Mouse (Mus musculus) frontal cortex, postnatal 10 days (tissue): Measurements from ENCODE around the gene Asna1.

Experiments
- DNase-seq, 2 experiments: peaks; one replicate each; pipeline ENCODE4 v3.0.0; 2022; ENCODE audit warnings: low spot score in 2 of 2, mixed read lengths in 1 of 2

The Asna1 gene

DNA sequence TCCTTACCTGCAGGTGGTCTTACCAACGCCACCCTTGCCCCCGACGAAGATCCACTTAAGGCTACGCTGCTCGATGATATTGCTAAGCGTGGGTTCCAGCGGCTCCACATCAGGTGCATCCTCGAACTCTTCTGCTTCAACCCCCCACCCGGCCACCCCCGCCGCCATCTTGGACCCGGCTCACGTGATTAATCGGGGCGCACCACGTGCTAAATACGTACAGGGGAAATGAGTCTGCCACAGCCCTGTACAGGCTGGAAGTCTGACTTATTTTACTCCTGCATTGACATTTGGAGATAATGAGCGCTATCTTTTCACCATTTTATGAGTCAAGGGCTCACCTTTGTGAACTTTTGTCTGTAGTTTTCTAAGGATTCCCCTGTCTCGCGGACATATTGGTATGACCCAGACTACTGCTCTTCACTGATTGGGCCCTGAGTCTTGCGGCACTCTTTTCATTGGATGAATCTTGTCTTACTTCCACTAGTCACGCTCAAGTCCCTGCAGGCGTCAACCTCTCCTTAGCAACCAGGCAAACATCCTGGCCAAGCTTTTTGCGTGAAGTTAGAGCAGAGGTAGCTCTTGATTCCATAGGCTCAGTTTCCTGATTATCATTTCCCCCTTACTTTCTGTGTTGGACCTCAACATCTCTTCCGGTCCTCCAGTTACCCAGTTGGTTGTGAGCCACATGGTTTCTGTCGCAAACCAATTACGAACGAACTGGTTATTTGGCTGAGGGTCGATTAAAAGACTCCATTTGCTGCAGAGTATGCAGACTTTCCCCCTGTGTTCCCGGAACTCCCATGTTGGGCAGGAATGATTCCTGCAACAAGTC, at the start of gene Asna1:
Gene Asna1 (minus strand): TSS at position 184 of the 835 bp plus-strand sequence.
- DNase-seq: peak; percentile 78 to 81

DNA sequence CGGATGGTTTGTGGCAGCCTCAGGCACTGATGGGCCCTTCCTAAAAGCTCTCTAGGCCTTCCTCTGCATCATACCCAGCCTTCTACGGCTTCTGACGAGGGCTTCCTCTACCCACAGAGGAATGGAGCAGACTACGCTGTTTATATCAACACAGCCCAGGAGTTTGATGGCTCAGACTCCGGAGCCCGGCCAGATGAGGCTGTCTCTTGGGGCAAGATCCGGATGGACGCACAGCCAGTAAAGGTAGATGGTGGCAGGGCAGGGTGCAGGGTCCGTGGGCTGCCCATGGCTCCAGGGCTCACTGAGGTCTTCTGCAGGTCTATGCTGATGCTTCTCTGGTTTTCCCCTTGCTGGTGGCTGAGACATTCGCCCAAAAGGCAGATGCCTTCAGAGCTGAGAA, 49.5 kb upstream of the Asna1 start:
- DNase-seq: no peak

DNA sequence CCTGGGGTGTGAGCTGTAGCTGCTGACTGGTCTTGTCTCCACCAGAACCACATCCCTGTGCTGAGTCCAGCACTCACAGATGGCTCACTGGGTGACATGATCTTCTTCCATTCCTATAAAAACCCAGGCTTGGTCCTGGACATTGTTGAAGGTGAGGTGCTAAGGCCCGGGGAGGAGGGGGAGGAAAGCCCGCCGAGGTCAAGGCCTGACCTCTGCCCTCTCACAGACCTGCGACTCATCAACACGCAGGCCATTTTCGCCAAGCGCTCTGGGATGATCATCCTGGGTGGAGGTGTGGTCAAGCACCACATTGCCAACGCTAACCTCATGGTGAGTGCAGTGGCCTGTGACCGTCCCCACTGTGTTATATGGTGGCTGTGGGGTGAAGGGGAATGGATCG, 49.1 kb upstream of the Asna1 start:
- DNase-seq: no peak

DNA sequence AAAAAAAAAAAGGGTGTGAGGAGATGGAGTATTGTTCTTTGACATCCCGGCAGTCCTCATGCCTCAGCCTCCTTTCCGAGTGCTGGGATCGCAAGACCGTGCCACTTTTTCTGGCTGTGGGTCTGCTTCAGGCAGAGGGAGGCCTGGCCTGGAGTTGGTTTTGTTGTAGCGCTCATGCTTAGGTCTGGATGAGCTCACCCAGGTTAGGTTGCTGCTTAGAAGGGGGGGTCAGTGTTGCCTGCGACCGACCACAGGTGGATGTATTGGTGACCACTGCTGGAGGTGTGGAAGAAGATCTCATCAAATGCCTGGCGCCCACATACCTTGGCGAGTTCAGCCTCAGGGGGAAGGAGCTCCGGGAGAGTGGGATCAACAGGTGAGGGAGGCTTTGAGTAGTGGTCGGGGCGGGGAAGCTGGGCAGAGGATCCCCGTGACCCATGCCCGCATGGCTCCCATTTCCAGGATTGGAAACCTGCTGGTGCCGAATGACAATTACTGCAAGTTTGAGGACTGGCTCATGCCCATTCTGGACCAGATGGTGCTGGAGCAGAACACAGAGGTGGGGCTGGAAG, 48.0 kb upstream of the Asna1 start:
- DNase-seq: no peak

GRCm38 (mm10) chr8:85072364-85072929, 47.4 kb upstream of the Asna1 start:
- no peak for DNase-seq

DNA sequence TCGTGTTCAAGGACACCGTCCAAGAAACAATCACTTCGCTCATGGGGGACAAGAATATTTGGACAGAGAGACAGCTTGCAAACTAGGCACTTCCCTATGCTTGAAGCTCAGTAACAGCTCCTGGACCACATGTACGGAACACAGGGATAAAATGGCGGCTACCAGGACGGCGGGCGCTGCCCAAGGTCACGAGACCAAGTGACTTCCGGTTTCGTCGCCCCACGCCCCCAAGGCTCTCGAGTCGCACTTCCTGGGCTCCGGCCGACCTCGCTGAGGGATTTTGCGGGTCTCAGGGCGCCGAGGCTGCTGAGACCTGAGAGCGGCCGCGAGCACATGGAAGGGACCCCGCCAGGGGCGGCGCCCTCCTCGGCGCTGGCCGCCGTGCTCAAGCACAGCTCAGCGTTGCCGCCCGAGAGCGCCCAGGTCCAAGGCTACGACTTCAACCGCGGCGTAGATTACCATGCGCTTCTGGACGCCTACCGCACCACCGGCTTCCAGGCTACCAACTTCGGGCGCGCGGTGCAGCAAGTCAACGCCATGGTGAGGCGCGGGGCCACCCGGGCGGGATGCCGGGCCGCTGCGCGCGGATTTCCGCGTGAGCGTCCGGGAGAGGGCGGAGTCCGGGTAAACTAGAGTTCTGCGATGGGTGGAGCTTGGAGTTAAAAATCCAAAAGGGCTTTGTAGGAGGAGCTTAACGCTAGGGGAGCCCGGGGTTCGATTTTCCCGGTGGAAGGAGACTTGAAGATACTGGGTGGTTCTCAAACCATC, 46.6 kb upstream of the Asna1 start, which contains the start of gene Dhps:
Gene Dhps (plus strand): TSS at position 244 of the 768 bp plus-strand sequence.
- DNase-seq: peak; percentile 88 to 91

DNA sequence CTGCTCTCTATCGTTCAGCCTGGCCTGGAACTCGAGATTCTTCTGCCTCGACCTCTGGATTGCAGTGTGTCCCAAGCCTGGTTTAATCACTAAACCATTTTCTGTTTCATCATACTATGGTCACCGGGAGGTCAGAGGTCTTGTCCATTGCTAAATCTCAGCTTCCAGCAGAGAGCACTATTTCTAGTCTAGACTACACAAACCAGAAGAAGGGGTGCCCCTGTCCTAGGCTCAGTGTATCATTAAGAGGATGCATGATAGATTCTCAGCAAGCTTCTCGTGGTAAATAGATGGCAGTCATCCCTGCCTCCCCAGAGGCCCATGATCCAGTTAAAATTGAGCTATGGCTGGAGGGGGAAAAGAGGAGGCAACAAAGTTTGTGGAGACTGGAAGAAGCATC, 46.0 kb upstream of the Asna1 start:
- no peak for DNase-seq

DNA sequence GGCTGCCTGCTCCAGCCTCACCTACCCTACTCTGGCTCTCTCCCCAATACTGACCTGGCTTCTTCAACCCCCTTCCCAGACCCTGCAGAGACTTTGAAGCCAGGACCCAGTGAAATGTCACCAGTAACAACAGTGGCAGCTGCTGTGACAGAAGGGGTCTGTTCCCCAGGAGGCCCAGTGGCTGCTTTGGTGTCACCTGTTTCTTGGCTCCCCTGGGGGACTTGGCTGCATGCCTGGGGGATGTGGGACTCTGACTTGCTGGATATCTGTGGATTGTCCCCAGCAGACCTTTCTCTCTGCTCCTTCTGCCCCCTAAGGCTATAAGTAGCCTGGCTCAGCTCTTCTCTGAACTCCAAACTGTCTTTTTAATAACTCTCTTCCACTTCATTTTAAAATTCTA, 42.9 kb upstream of the Asna1 start, which contains the start of gene Gm5741:
Gene Gm5741 (minus strand): TSS at position 1 of the 400 bp plus-strand sequence.
- DNase-seq: no peak

- DNase-seq: no peak
Measured at GRCm38 (mm10) chr8:85067155-85067554, 42.1 kb upstream of the Asna1 start.

DNA sequence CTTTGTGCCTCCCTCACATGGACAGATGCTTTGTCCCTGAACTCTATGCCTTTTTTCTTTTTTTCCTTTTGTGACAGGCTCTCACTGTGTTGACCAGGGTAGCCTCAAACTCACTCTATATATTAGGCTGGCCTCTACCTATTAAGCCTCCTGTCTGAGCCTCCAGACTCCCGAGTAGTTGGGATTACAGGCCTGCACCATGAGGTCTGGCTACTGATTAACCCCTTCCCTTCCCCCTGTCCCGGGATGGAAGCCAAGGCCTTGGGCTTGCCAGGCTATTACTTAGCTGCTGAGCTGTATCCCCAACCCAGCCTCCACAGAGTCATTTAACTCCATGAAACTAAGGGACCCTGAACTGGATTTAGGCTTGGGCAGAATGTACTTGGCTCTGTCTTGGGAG, 40.1 kb upstream of the Asna1 start:
- no peak for DNase-seq

DNA sequence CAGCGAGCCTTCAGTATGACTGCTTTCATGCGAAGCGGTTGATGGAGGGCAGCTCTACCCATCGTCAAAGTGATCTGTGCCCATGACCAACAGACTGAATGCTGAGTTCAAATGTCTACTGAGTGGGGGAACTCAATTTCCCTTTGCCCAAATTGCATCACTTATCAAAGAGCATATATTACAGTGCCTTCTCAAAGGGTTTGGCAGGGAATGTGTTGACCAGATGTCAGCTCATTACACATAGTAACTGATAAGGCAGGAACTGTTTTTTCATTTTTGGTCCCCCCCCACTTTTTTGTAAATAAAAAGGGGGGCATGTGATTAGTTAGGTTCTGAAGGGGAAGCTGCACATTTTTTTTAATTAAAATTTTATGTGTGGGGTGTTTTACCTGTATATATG, 37.5 kb upstream of the Asna1 start:
- no peak for DNase-seq

DNA sequence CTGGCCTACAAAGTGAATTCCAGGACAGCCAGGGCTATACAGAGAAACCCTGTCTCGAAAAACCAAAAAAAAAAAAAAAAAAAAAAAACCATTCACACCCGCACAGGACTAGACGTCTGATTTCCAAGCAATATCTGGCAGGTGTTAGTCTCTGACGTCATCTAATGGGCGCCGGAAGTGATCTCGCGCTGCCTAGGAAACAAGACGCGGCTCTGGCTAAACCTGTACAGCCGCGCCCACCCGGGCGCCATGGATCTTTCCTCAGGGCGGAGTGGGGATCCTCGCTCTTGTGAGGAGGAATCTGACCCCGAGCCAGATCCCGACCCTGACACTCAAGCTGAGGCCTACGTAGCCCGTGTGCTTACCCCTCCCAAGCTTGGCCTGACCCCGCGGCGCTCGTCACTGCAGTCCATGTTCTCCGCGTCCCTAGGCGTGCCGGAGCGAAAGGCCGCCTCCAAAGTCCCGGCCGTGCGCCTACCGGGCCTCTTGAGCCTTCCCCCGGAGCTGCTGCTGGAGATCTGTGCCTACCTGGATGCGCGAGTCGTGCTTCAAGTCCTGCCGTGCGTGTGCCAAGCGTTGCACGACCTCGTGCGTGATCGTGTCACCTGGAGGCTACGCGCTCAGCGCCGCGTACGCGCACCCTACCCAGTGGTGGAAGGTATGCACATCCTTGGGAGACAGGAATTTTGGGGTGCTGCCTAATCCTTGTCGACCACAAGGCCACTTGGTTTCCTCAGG, 35.0 kb upstream of the Asna1 start, which contains the start of gene Fbxw9:
Gene Fbxw9 (plus strand): TSS at position 177 of the 738 bp plus-strand sequence.
- DNase-seq: peak; percentile 88

DNA sequence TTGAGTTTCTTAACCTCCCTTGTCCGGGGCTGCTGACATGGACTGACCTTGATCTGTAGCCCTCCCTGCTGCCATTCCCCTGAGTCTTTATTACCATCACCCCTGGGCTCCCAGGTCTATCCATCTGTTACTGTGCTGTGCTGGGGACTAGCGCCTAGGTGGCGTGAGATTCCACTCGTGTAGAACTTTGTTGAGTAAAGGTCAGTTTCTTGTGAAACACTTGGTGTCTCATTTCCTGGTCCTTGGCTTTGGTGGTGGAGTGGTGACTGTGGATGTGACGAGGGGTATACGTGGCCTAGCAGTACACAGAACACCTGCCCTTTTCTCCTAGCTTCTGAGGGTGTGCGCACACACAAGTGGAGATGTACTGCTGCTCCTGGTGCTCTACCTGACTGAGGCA, 32.3 kb upstream of the Asna1 start:
- DNase-seq: no peak

DNA sequence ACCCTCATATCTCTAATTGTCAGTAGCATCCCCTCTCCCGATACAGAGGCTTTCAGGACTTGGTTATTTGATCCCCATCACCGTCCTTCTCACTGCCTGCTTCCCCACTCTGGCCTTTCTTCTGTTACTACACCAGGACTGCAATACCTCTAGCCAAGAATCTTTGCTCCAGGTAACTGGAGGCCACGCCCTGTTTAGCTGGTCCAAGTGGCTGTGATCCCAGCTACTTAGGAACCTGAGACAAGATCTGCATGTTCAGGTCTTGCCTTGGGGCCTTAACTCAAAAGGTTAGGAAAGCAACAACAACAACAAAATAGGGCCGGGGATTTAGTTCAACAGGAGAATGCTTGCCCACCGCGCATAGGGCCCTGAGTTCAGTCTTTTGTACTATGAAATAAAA, 18.5 kb upstream of the Asna1 start:
- no peak for DNase-seq

DNA sequence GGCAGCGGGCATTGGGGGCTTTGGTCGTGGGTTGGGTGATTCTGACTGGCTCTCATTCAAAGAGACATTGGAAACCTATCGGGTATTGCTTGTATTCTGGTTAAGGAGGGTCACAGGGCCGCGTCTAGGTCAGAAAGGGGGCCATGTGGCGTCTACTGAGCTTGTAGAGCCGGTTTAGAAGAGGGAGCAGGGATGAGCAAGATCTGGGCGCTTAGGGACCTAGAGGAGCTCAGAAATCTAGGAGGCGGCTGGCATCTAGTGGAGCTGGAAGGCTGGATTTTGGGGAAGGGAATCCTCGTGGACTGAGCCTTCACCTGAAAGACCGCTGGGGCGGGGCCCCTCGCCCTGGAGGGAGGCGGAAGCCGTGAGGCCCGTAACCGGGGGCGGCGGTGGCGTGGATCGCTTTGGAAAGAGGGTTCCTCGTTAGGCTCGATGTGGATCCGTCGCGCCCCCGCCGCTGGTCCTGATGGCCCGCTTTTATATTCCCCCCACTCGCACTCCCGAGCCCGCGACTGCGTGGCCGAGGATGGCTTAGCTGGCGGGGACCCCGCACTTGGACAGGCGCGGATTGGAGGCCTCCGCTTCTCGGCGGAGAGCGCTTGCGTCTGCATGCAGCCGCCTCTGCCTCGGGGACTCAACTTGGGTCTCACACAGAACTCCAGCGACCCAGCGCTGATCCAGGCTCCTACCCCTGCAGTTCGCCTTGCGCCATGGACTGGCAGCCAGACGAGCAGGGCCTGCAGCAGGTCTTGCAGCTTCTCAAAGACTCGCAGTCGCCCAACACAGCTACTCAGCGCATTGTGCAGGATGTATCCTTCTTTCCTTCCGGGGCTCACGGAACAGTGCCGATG, 12.8 kb upstream of the Asna1 start:
- DNase-seq: peak in 1 of 2 experiments; percentile 52

DNA sequence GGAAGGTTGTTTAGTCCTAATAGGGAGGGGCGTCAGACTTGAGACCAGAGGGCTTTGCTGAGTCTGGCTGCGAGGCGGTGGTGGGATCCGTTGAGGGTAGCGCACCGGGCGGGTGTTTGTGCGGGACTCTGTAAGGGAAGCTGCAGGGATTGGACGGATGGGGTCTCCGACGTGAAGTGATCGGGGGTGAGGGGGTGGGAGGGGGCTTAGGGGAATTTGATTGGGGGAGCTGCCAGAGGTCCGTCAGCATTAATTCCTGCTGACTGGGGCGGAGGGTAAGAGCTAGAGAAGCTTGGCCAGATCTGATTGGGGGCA, 12.2 kb upstream of the Asna1 start:
- no peak for DNase-seq

- DNase-seq: peak; percentile 88 to 91
Measured at GRCm38 (mm10) chr8:85036718-85037365, 11.8 kb upstream of the Asna1 start, which contains the start of gene Tnpo2. Gene Tnpo2 (plus strand): TSS chr8:85036915.

GRCm38 (mm10) chr8:85036381-85036717, 11.3 kb upstream of the Asna1 start:
- no peak for DNase-seq

GRCm38 (mm10) chr8:85035728-85036310, 10.7 kb upstream of the Asna1 start:
- no peak for DNase-seq
